Mouse (Mus musculus): Measurements from ENCODE around the gene Gm17584.
"Not testable (repeated sequence)": the region's sequence is repeated elsewhere in the genome, so short reads cannot be mapped to it uniquely, and the experiment has no call there.

Gene Gm17584

GRCm38 (mm10) chrX:124500263-124500662 is at the start of gene Gm17584:
Gene Gm17584, plus strand, starts transcription at chrX:124500563.
- DNase-seq (ENCODE audit: low read depth) = not testable (repeated sequence)
